Mouse (Mus musculus): ENCODE data around the gene Pklr. TPM values are rescaled to one million over a fixed set of nuclear protein-coding genes. Genes with fewer than 3 reads are reported as not detected.
A peak's percentile ranks its signal among the peaks of the same experiment; 100 is the strongest.

Gene Pklr
- total and polyA plus RNA-seq, 3 experiments = 53.2 to 185 (median 133) TPM

DNA sequence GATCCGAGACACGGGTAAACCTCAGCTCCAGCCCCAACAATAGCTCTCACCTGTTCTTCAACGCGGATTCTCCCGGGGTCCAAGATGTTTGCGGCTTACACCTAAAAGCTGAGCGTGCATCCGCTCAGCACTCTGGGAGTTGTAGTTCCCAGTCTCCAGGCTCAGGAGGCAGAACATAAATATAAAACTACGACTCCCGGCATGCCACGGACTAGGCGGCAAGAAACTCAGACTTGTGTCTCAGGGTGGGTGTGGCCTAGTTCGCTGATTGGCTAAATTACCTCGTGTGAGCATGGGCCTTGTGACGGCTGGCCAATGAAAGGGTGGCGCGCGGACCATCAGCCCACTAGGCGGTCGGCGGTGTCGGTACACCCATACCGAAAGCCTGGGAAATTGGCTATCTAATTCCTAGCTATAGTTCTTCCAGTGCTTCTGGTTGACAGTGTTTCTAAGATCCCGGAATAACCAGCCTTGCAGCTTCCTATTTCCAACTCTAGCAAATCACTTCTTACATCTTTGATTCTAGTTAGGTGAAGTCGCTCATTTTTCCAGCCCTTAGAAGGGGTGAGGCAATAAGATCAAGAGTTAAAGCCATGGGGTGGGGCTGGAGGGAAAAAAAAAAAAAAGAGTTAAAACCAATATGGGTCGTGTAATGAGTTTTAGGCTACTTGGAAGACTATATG, 34.0 kb upstream of the Pklr start, which contains the start of gene Fdps (continued):
- TF ChIP-seq CTCF (IDR thresholded peaks at IDR 0.05 in 2 of 3, conservative IDR thresholded peaks at IDR 0.05 in 1 of 3; ENCODE audit: control insufficient read depth in 1 of 3, insufficient read depth in 1 of 3, low read depth in 2 of 3, low read length in 3 of 3, poor library complexity in 1 of 3, severe bottlenecking in 1 of 3) (no peak), ETS1 (IDR thresholded peaks at IDR 0.05; ENCODE audit: low read depth, low read length) (0 out of 2 replicates have a peak, but pooled peaks have one; percentile 8), EP300 (IDR thresholded peaks at IDR 0.05; ENCODE audit: low read depth in 1 of 2, low read length in 2 of 2) (no peak), ZNF384 (IDR thresholded peaks at IDR 0.05; ENCODE audit: low read depth, low read length) (peak; percentile 98), POLR2A (IDR thresholded peaks at IDR 0.05; ENCODE audit: control insufficient read depth in 1 of 2, insufficient read depth in 1 of 2, low read depth in 1 of 2, low read length in 2 of 2, poor library complexity in 1 of 2) (peak; percentile 30 to 88; a peak in 2 of 4 replicates), MAX (IDR thresholded peaks at IDR 0.05; ENCODE audit: low read length) (peak; percentile 63), MXI1 (IDR thresholded peaks at IDR 0.05; ENCODE audit: low read depth, low read length) (peak; percentile 87), MYC (IDR thresholded peaks at IDR 0.05; ENCODE audit: low read depth, low read length) (peak; percentile 45; the same call in 1 of the 2 replicates), MEF2A (IDR thresholded peaks at IDR 0.05; ENCODE audit: extremely low read depth, insufficient replicate concordance, low read depth, low read length, poor library complexity, severe bottlenecking) (no peak), KAT2A (conservative IDR thresholded peaks at IDR 0.05; ENCODE audit: low read depth, low read length) (peak; percentile 96), ELF1 (IDR thresholded peaks at IDR 0.05; ENCODE audit: low read depth, low read length) (peak; percentile 13; the same call in 1 of the 2 replicates)

DNA sequence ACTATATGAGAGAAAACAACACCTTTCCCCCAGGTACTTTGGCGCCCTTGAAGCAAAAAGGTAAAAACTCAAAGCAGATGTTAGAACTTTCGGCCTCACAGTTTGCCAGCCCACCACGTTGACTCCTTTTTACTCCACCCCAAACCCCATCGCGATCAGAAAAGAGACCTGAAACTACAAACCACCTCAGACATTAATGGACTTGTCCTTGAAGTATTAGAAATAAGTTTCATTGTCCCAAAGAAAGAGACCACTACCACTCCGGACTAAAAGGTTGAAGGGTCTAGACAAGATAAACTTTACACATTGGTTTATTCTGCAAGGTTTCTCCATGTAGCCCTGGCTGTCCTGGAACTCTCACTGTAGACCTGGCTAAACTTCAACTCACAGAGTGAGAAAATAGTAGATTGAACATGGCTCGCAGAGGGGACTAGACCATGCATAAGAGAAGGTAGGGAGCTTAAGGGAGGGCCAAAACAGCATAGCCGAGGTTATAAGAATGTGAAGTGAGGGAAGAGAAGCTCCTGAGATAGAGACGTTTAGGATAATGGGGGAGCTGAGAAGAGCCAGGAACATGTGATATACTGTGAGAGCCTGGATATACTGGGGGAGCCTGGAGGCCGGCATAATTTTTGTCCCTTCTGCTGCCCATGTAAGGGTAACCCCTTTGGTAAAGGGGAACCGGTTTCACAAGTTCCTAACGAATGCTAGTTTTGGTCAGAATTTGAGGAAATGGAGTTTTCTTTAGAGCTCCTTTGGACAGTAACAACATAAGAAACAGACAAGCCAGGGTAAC, 33.2 kb upstream of the Pklr start:
- H3K9ac ChIP-seq (ENCODE audit: control insufficient read depth, low read depth, low read length, poor library complexity, severe bottlenecking) = peak overlapping the region; percentile 63
- H3K4me3 ChIP-seq (ENCODE audit: control insufficient read depth in 1 of 2, insufficient read depth in 1 of 2, low read depth in 2 of 2, low read length in 2 of 2) = peak overlapping the region; percentile 38 to 51
- H3K4me1 ChIP-seq (ENCODE audit: control insufficient read depth in 1 of 2, insufficient read depth in 2 of 2, low read length in 2 of 2) = peaks cover 11 to 18% of the 10 kb centered on the region in 2 experiments
- TF ChIP-seq POLR2A (IDR thresholded peaks at IDR 0.05; ENCODE audit: control insufficient read depth in 1 of 2, insufficient read depth in 1 of 2, low read depth in 1 of 2, low read length in 2 of 2, poor library complexity in 1 of 2) (0 out of 4 replicates have a peak, but pooled peaks of 1 of the 2 experiments have one; percentile 11), HCFC1 (IDR thresholded peaks at IDR 0.05; ENCODE audit: low read depth, low read length) (no peak), BHLHE40 (IDR thresholded peaks at IDR 0.05; ENCODE audit: borderline replicate concordance, low read depth, low read length) (no peak), ETS1 (IDR thresholded peaks at IDR 0.05; ENCODE audit: low read depth, low read length) (peak; percentile 4; the same call in 1 of the 2 replicates), MYC (IDR thresholded peaks at IDR 0.05; ENCODE audit: low read depth, low read length) (peak; percentile 66), ZC3H11A (IDR thresholded peaks at IDR 0.05; ENCODE audit: low read depth, low read length) (no peak), POLR2AphosphoS2 (IDR thresholded peaks at IDR 0.05; ENCODE audit: low read length) (no peak), USF2 (IDR thresholded peaks at IDR 0.05; ENCODE audit: borderline replicate concordance in 1 of 2, insufficient read depth in 1 of 2, low read depth in 1 of 2, low read length in 2 of 2) (no peak), SIN3A (IDR thresholded peaks at IDR 0.05; ENCODE audit: low read length) (no peak; the same call in 1 of the 2 replicates), RCOR1 (IDR thresholded peaks at IDR 0.05; ENCODE audit: low read depth, low read length) (no peak), UBTF (IDR thresholded peaks at IDR 0.05; ENCODE audit: borderline replicate concordance, insufficient read depth, low read depth, low read length) (0 out of 2 replicates have a peak, but pooled peaks have one; percentile 7), SMC3 (IDR thresholded peaks at IDR 0.05; ENCODE audit: low read depth, low read length) (no peak; the same call in 1 of the 2 replicates), MXI1 (IDR thresholded peaks at IDR 0.05; ENCODE audit: low read depth, low read length) (no peak; the same call in 1 of the 2 replicates), ZNF384 (IDR thresholded peaks at IDR 0.05; ENCODE audit: low read depth, low read length) (no peak), NELFE (IDR thresholded peaks at IDR 0.05; ENCODE audit: low read depth, low read length) (no peak), MYB (IDR thresholded peaks at IDR 0.05; ENCODE audit: low read depth, low read length) (no peak), TAL1 (IDR thresholded peaks at IDR 0.05; ENCODE audit: low read length) (no peak), GABPA (IDR thresholded peaks at IDR 0.05; ENCODE audit: low read depth, low read length) (no peak), EP300 (IDR thresholded peaks at IDR 0.05; ENCODE audit: low read depth in 1 of 2, low read length in 2 of 2) (no peak), JUND (IDR thresholded peaks at IDR 0.05; ENCODE audit: low read depth, low read length) (no peak), MAX (IDR thresholded peaks at IDR 0.05; ENCODE audit: low read length) (no peak; the same call in 1 of the 2 replicates), USF1 (IDR thresholded peaks at IDR 0.05; ENCODE audit: low read depth, low read length) (no peak), ZKSCAN1 (IDR thresholded peaks at IDR 0.05; ENCODE audit: low read depth, low read length) (no peak), MEF2A (IDR thresholded peaks at IDR 0.05; ENCODE audit: extremely low read depth, insufficient replicate concordance, low read depth, low read length, poor library complexity, severe bottlenecking) (no peak), ZMIZ1 (IDR thresholded peaks at IDR 0.05; ENCODE audit: low read depth, low read length) (peak; percentile 18; the same call in 1 of the 2 replicates), E2F4 (IDR thresholded peaks at IDR 0.05; ENCODE audit: borderline replicate concordance, low read depth, low read length) (no peak)

More for the DNA sequence above, 33.2 kb upstream of the Pklr start:
- Histone ChIP-seq H3K36me3 (ENCODE audit: control insufficient read depth in 1 of 2, insufficient read depth in 2 of 2, low read length in 2 of 2) (peaks cover 0 to 22% of the 10 kb centered on the region in 2 experiments; a peak in 3 of 4 replicates), H3K27me3 (ENCODE audit: control insufficient read depth in 1 of 2, insufficient read depth in 2 of 2, low read length in 2 of 2) (no peaks in the 10 kb centered on the region), H3K27ac (ENCODE audit: control insufficient read depth, low read depth, low read length) (peak overlapping the region; percentile 71), H3K79me2 (ENCODE audit: control insufficient read depth, insufficient read depth, low read length, poor library complexity) (peaks cover 10% of the 10 kb centered on the region), H3K9me3 (replicated peaks; ENCODE audit: insufficient read depth, low read length) (no peaks in the 10 kb centered on the region)
- DNase-seq (ENCODE audit: low read depth, low spot score) = peak; percentile 81

Measured in MEL (cell line).